Mouse (Mus musculus): ENCODE results near the gene R3hdm2.

The R3hdm2 gene

DNA sequence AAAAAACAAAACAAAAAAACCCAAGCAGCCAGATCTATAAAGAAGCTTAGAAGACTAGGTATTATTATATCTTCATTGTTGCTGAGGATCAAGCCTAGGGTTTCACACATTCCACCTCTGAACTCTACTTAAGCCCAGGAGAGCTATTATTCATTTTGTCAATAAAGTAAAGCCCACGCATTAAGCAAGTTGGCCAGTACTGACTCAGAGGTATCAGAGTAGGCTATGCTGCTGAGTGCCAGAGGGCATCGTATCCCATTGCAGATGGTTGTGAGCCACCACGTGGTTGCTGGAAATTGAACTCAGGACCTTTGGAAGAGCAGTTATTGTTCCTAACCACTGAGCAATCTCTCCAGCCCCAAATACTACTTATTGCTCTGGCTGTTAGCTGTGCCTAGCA is 163.8 kb downstream of the R3hdm2 start:
- DNase-seq (ENCODE audit: low read depth, low spot score), result no peak

- DNase-seq (ENCODE audit: low read depth, low spot score), result no peak
Observed at GRCm38 (mm10) chr10:127544375-127544774, 164.2 kb downstream of the R3hdm2 start.

- DNase-seq (ENCODE audit: low read depth, low spot score), result no peak
Observed at GRCm38 (mm10) chr10:127546505-127546904, 166.4 kb downstream of the R3hdm2 start.

DNA sequence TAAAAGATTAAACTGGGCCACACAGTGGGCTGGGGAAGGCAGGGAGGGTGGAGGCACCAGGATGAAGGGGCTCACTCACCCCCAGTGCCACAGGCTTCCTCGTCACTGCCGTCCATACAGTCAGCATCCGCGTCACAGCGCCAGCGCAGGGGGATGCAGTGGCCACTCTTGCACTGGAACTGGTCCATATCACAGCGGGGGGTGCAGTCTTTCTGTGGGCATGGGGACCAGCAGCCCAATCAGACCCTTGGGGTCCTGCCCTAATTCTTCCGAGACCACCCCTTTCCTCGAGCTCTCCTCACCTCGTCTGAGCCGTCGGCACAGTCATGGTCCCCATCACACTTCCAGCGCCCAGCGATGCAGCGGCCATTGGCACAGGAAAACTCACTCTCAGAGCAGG is 168.1 kb downstream of the R3hdm2 start:
- DNase-seq (ENCODE audit: low read depth, low spot score), result no peak

Data from mesoderm, embryonic 11.5 days (tissue).